Mouse (Mus musculus) mesoderm, embryonic 11.5 days (tissue): ENCODE results near the gene Klhl36.
"Not testable (repeated sequence)": the region's sequence is repeated elsewhere in the genome, so short reads cannot be mapped to it uniquely, and the experiment has no call there.

Experiments
- DNase-seq: peaks from one replicate; pipeline ENCODE4 v3.0.0-alpha.2; 2012; ENCODE audit warnings: low read depth, low spot score

Gene Klhl36

GRCm38 (mm10) chr8:119835270-119835669, 26.8 kb upstream of the Klhl36 start:
- DNase-seq, result no peak

DNA sequence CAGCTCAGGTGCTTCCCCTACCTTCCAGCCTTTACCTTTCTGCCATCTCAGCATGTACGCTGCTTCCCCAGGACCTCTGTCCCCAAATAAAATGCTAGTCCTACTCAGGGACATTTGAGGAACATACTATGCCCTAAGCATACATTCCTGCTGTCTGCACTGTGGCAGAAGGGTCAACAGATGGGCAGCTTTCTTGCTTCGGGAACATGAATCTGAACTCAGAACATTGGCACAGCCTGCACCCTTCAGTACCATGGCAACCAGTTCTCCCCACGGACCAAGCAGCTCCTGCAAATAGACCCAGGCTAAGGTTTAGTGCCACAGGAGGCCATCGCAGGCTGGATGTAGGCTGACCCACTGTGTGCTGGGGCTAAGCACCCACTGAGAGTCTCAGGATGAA, 25.2 kb upstream of the Klhl36 start:
- DNase-seq, result no peak

DNA sequence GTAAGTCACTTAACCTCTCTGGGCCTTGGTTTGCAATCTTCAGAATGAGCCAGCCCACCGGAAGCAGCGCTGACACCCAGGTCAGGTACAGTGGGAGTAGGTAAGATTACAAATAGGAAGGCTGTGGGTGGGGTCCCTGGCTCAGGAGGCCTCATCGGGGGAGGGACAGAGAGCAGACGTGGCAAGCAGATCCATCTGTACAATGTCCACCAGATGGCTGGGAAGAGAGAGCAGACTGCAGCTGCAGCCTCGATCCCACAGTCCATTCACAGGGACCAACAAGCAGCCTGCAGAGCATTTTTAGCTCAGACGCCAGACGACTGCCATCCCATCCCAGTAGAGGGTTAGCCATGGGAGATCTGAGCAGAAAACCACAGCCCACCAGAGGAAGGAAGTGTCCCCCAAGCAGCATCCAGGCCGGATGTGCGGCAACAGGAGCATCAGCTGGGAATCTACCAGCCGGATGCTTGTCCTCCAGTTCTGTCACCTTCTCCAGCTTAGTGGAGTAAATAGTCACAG, 24.5 kb upstream of the Klhl36 start:
- DNase-seq, result no peak

GRCm38 (mm10) chr8:119838100-119838982, 23.7 kb upstream of the Klhl36 start:
- no peak for DNase-seq

- DNase-seq, result no peak
These were observed 23.1 kb upstream of the Klhl36 start for GRCm38 (mm10) chr8:119838983-119839340.

DNA sequence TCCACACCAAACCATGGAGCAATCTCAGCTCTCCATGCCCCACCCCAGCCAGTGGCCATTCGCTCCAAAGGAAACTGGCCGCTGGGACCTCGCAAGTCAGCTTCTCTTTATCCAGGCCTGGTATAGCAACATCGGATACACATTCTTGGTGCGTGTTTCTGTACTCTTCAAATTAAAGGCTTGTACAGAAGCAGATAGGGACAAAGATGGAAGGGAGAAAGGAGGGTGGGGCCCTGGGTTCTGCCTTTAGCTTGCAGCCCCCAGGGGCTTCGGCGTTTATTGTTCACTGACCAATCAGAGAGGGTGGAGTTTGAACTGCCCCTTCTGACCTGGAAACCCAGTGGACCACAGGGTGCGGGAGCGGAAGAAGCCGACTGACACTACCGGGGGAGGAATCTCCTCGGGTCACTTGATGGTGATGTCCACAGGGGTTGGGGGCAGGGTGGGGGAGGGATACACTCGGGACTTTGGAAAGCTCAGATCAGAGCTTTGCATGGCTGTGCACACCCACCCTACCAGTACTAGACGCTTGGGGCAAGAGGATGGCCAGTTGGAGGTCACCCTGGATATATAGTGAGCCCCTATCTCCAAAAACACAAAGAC, 22.5 kb upstream of the Klhl36 start:
- peak; percentile 51 for DNase-seq

- peak; percentile 96 for DNase-seq
These were observed 21.7 kb upstream of the Klhl36 start, which contains the start of gene Cotl1 for GRCm38 (mm10) chr8:119840275-119840808. Cotl1 (minus strand) TSS chr8:119840544.

DNA sequence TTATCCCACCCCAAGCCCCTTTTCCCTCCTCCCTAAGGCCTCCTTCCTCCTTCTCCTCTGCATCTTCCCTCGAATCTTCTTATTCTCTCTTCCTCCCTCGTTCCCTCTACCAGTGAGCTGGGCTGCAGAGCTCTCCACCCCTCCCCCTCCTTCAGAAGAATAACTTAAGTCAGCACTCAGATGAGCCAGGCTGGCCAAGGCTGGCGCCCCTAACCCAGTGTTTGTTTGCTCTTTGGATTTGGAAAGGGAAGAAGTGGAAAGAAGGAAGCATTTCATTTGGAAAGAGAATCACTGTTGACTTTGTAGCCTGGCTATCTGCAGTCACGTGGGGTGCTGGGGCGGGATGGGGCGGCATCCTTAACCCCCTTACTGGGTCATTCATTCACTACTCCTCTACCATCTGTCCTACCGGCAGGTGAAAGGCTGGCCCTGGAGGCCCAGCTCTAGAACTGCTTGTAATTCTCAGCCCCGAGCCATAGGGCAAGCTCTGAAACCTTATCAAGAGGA, 21.1 kb upstream of the Klhl36 start:
- DNase-seq, result no peak

- peak; percentile 80 for DNase-seq
These were observed 18.6 kb upstream of the Klhl36 start for GRCm38 (mm10) chr8:119843444-119843843.

- DNase-seq, result no peak
These were observed 17.5 kb upstream of the Klhl36 start for GRCm38 (mm10) chr8:119844577-119844976.

- DNase-seq, result not testable (repeated sequence)
These were observed 16.3 kb upstream of the Klhl36 start for GRCm38 (mm10) chr8:119845741-119846140.

DNA sequence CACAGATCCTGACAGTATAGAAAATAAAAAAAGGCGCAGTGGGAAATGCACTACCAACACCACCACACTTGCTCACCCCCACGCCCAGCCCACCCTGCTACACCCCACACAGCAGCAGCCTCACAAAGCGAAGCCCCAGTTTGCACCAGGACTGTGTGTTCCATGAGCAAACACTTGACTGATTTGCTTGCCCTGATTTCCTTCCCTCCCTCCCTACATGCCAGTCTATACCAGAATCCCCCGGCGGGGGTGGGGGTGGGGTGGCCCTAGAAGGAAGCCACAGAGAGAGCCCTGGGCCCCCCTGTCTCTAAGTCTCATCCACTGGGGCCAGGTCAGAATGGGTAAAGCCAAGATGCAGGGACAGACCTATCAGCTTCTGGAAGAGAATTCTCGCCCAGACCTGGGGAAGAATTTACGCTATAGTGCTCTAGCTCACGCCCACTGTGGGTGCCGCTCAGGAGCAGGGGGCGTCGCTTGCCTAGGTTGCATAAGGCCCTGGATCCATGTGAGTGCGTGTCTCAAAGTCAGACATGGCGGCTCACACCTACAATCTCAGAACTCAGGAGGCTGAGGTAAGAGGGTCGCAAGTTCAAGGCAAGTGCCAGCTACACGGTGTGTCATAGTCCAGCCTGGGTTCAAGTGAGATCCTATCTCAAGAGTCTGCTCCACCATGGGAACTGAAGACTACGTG, 14.7 kb upstream of the Klhl36 start:
- no peak for DNase-seq

GRCm38 (mm10) chr8:119853521-119853920, 8.5 kb upstream of the Klhl36 start:
- DNase-seq, result no peak

GRCm38 (mm10) chr8:119854035-119854434, 8.0 kb upstream of the Klhl36 start:
- no peak for DNase-seq

- DNase-seq, result no peak
These were observed 6.4 kb upstream of the Klhl36 start for GRCm38 (mm10) chr8:119855656-119856055.

DNA sequence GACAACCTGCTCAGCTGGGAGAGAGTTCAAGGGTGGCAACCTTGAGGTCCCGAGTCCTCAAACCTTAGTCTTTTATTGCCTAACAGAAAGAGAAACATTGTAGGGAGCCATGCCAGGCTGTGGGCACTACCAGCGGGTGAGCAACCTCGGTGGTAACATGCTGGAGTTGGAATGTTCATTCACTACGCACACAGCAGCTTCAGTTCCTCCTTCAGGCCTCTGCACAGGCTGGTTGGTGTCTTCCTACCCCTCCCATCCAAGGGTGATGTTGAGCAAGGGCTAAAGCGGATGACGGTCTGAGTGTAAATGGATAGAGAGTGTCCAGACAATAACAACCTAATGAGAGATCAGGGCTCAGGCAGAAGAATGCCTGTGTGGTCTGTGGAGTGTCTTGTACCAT, 4.3 kb upstream of the Klhl36 start:
- DNase-seq, result no peak

DNA sequence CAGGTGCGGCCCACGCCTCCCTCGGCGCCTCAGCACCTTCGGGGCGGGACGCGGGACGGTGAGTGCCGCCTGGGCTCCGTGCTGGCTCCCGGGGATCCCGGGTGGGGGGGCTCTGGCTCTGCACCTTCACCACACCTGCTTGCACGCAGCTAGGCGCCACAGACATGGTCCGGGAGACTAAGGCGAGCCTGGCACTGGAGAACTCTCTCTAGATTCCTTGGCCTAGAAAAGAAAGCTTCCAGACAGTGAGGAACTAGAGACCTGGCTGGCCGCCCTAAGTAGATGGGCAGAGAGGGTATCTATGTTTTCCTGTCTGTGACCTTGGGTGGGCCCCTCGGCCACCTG, 296 bp downstream of the Klhl36 start:
- no peak for DNase-seq

- DNase-seq, result no peak
These were observed 683 bp downstream of the Klhl36 start for GRCm38 (mm10) chr8:119862749-119863148.

DNA sequence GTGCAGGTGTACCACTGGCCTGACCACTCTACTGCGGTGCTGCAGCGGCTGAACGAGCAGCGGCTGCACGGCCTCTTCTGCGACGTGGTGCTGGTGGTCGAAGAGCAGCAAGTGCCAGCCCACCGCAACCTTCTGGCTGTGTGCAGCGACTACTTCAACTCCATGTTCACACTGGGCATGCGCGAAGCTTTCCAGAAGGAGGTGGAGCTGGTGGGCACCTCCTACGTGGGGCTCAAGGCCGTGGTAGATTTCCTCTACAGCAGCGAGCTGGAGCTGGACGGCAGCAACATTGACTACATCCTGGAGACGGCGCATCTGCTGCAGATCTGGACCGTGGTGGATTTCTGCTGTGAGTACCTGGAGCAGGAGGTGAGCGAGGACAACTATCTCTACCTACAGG, 7.5 kb downstream of the Klhl36 start:
- no peak for DNase-seq

GRCm38 (mm10) chr8:119873181-119873580, 11.1 kb downstream of the Klhl36 start:
- DNase-seq, result no peak

- DNase-seq, result no peak
These were observed 19.2 kb downstream of the Klhl36 start for GRCm38 (mm10) chr8:119881301-119881700.

DNA sequence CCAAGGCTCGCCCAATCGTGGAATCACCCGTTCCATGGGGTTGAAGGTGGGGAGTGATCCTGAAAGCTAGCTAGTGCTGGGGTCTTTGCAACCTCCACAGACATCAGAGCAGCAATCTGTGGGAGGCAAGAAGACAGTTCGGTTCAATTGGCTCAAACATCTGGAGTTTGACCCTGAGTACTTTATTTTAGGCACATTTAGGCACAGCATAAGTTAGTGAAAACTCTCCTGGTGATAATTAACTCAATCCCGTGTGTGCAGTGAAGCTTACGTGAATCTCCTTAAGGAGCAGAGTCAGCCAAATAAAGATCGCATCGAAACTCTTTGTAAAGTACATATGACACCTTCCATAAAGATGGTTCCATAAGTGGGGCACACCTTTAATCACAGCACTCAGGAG, 19.9 kb downstream of the Klhl36 start:
- DNase-seq, result no peak
